Mouse (Mus musculus) spleen, postnatal 4 days (tissue): Measurements from ENCODE around the gene Trim47.

ENCODE experiments used
- DNase-seq, 2 experiments: peaks; one replicate each; pipeline ENCODE4 v3.0.0; 2022; ENCODE audit warnings: low spot score in 2 of 2

Gene Trim47

GRCm38 (mm10) chr11:116088188-116088587 is 38.8 kb downstream of the Trim47 start:
- DNase-seq = no peak

DNA sequence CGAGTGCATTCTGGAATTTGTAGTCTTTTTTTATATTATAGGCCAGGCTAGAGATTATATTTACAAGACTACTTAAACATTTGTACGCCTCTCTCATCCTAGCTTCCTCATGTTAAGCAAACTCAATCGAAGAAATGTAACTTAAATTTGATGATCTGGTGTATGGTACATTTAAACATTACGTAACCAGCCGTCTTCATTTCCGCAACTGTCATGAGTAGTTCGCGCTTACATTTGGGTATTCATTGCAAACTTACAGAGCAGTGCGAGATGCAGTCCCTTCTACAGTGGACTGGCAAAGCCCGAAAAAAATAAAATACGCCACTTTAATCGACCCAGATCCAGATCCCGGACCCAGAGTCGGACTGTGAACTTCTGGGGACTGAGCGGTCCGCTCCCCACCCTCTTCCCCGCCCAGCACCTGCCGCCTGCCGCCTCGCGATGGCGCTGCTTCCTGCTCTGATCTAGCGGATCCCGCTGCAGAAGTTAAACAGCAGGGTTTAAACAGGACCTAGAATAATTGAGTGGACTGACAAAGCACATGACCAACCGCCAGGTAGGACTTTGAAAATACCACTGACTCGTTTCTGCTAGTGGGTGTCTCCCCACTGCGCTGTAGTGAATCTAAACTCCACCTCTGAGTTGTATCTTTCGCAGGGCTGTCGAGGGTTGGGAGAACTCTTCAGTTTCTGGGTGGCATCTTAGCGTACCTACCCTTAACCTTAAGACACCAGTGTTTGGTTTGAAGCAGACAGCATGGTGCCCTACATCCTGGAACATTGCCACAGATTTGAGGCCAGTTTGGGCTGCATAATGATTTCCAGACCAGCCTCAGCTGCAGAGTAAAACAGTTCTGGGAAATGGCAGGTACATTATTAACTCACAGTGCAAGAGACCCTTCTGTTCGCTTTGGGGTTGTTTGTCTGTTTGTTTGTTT is 39.5 kb downstream of the Trim47 start:
- peak; percentile 91 to 96 for DNase-seq

DNA sequence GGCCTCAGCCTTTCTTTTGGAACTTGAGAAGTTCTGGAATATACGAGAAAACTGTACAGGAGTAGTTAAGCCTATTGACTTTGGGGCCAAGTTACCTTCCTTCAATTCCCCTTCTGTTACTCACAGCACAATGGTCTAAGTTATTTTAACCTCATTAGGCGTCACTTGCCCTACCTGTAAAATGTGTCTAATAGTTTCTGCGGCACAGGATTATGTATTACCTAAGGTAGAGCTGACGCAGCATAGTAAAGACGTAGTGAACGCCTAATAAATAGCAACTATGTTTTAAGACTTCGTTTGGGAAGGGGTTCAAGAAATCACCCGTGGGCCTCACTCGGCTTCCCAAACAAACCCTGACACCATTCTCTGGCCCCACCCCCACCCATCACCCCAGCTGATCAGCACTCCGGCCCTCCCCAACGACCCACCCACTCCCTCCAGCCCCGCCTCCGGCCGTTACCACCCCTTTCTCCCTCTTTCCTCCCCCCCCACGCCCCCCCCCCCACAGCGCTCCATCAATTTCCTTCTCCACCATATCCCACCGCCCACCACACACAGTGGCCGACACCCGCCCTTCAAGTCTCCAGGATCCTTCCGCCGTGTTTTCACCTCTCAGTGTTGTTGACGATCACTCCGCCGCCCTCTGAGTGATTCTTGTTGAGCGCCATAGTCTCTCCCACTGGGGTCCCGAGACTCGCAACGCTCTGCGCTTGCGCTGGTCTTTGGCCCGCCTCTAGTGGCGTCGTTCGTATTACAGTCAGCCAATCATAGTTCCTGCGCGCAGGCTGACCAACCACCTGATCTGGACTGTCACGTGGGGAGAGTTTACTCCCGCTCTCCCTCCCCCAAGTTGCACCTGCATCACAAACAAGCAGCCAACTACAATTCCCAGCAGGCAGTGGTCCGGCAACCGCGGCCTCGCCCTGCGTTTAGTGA is 40.5 kb downstream of the Trim47 start, which contains the start of gene Wbp2:
Gene Wbp2 (minus strand): TSS at position 738 of the 936 bp plus-strand sequence.
- DNase-seq = peak; percentile 94 to 96

DNA sequence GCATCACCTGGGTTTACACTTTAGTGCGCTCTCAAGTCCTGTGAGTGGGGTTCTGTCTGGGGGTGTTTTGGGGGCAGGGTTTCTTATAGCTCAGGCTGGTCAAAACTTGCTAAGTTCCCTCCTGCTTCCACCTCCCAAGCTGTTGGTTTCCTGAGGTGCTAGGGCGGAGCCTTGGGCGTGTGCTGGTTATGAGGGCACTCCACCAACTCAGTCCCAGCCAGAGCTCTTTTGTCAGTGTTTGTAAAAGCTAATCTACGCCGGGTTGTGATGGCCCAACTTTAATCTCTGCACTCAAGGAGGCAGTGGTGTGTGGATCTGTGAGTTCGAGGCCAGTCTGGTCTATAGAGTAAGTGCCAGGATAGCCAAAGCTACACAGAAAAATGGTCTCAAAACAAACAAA is 42.8 kb downstream of the Trim47 start:
- no peak for DNase-seq

DNA sequence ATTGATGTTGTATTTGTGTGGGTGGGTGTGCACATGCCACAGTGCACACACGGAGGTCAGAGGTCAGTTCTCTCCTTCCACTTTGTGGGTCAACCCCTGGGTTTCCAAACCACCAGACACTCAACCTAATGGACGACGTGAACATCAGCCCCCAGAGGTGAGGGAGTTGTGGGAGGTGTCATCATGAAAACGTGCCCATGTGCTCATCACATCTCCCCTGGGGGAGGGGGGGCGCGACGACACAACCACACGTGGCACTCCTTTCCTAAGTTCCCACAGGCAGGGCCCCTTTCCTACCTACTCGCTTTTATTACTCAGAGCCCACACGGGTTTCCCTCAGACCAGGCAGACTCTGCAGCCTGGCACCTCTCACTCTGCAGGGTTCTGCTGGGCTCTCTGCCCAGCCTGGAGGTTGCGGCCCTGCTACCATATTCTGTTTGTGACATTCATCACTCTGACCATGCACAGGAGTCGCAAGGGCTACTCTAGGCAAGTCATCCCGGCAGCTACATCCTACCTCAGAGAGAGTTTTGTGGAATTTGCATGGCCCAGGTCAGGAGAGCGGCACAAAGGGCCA is 43.8 kb downstream of the Trim47 start:
- no peak for DNase-seq

DNA sequence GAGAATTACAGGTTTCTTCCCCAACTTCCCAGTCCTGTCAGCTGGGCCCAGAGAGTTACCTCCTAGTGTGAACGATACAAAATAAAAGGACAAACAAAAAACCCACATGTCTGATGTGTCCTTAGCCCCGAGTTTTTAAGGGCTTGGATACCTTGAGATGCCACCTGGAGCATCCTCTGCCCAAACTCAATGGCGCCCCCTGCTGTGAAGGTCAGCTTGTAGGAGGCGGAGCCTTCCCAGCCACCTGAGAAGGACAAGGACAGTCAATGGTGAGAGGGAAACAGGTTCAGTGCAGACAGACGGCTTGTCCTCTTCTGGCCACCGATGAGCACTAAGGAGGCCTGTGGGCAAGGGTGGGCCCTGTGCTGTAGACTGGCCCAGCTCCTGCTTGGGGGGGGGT is 45.9 kb downstream of the Trim47 start:
- peak; percentile 80 to 94 for DNase-seq

- no peak for DNase-seq
These were observed 47.5 kb downstream of the Trim47 start for GRCm38 (mm10) chr11:116079511-116079910.

GRCm38 (mm10) chr11:116078676-116079320 is 48.2 kb downstream of the Trim47 start:
- no peak for DNase-seq

DNA sequence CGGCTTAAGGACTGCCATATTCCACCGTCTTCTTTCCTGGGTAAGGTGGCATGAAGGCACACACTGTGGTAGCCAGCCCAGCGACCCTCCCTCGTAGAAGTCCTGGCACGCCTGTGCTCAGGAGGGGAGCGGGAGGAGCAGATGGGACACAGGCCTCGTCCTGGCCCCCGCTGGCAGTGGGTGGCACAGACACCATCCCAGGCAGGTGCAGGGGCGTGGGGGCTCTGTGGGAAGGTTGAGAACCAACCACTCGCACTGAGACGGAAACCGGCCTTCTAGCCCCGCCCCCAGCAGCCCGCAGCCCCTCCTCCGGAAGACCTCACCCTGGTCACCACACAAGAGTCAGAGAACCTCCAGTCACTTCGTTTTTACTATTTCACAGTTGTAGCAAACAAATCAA is 48.8 kb downstream of the Trim47 start:
- peak; percentile 82 to 90 for DNase-seq

DNA sequence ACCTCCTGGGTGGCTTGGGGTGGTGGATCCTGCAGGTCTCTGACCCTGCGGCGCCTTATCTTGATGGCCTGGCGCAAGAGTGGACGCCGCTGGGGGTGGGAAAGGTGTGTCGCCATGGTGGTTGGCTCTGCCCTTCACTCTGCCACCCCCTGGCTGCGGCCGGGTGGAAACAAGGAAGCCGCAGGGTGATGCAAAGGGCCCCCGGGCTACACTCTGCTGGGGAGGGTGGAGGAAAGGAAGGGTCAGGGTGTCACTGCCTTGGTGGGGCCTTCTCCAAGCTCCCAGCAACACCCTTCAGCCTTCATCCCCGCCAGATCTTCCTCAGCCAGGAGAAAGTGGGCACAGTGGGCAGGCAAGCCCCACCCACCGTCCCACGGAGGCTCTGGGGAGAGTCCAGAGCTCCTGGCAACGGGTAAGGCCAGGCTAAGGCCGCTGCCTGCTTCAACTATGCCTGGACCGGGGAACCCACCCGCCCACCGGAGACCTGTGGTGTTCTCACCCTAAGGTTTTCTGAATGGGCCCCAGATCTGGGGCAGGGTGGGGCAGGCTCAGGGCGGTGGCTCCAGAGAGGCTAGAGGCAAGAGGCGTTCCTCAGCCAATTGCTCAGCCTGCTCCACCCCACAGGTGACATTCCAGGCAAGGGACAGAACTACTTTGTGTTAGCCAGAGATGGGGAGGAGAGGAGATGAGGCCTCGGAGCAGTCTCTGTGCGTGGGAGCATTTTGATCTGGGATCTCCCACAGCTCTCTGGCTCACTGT is 49.4 kb downstream of the Trim47 start, which contains the start of gene Unc13d:
Gene Unc13d (minus strand): TSS at position 516 of the 759 bp plus-strand sequence.
- peak; percentile 77 to 88 for DNase-seq

GRCm38 (mm10) chr11:116076836-116077235 is 50.2 kb downstream of the Trim47 start:
- peak; percentile 63 to 83 for DNase-seq

DNA sequence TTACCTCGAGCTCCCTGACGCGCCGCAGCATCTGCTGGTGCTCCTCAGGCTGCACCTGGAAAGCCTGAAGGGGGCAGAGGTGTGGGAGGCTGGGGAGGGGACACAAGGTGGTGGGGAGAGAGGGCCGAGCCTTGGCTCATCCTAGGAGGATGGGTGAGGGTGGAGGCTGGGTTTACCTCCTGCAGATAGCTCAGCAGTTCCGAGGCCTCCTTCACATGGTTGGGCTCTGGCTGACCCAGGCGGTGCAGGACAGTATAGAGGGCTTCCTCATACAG is 50.8 kb downstream of the Trim47 start:
- no peak for DNase-seq

- DNase-seq = peak in 1 of 2 experiments; percentile 38
These were observed 51.3 kb downstream of the Trim47 start for GRCm38 (mm10) chr11:116075539-116076265.

DNA sequence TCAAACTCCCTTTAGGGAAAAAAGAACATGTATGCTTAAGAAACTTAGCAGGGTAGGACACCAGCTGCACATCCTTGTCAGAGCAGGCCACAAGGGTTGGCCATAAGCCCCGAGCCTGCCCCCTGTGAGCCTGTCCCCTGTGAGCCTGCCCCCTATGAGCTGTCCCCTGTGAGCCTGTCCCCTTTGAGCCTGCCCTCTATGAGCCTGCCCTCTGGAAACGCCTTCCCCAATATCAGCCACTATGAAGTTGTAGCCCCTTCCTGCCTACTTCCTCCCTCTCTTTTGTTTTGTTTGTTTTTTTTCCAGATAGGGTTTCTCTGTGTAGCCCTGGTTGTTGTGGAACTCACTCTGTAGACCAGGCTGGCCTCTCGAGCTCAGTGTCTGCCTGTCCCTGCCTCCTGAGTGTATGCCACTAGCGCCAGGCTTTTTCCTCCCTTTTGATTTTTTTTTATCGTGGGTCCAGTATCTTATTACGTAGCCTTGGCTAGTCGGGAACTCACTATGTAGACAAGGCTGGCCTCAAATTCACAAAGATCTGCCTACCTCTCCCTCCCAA is 52.5 kb downstream of the Trim47 start:
- no peak for DNase-seq

DNA sequence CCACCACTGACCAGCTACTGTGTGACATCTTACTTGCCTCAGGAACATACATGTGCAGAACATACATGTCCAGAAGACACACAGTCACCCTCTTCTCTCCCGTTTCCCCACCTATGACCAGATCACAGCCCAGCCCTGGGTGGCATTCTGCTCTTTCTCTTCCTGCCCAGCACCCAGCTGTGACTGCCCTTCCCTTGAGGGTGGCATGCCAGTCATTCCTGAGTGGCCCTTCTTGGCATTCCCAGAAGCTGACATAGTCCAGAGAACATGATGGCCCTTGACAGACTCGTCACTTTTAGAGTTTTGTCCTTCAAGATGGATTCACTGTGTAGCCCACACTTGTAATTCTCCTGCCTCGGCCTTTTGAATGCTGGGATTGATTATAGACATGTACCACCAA is 54.4 kb downstream of the Trim47 start:
- no peak for DNase-seq

DNA sequence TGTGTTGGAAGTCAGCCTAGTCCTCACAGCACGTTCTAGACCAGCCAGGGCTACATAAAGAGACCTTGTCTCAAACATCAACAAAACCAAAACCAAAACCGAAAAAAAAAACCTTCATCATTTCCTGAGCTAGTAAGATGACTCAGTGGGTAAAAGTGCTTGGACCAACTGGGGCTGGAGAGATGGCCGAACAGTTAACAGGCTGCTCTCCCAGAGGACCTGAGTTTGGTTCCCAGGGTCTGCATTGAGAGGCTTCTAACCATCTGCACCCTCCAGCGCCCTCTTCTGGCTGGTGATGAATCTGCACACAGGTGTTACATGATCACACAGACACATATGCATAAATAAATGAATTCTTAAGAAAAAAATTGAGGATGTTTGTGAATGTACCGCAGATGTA is 55.5 kb downstream of the Trim47 start:
- DNase-seq = peak; percentile 62 to 84

DNA sequence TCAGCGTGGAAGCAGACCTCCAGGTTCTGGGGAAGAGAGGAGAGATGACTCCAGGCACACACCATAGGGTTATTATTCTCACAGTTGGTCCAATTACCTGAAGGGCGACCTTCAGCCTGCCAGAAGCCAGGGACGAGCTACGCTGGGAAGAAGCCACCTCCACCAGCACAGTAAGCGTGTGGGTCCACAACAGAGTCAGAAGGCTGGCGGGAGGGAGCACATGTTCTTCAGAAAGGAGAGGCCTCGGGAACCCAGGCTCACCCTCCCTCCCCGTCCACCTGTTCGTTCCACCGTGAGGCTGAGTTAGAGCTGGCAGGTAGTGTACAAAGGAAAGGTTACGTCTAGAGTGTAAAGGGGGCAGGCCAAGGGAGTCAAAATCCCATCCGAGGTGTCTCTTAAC is 61.7 kb downstream of the Trim47 start:
- DNase-seq = no peak

DNA sequence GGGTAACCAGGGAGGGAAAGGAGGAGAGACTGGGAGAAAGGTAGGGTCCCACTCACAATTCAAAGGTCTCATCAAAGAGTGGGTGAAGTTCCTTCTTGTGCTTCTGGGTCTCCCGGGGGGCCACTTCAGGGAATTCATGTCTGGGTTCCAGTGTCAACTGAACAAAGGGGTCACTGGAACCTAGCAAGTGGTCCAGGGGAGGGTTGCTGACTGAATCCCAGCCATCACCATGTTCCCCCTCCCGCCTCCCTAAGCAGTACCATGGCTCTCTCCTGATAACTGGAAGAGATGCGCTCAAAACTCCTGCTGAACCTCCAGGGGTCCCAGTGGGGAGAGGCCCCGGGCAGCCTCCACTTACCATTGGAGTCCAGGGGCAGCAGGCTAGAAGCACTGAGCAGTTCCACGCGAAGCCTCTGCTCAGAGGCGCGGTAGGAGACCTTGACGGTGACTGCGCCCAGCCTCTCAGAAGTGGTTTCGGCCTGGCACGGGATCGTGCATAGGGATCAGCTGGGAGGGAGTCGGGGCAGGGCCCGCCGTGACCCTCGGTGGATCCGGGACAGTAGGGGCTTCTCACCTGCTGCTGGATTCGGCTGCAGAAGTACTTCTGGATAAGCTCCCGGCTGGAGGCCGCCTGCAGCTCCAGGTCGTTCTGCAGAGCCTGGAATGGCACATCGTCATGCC is 62.7 kb downstream of the Trim47 start:
- no peak for DNase-seq

GRCm38 (mm10) chr11:116063562-116063961 is 63.4 kb downstream of the Trim47 start:
- DNase-seq = no peak
